Mouse (Mus musculus): ENCODE data around the gene Nab1. TPM values are rescaled to one million over a fixed set of nuclear protein-coding genes. Genes with fewer than 3 reads are reported as not detected.
A peak's percentile ranks its signal among the peaks of the same experiment; 100 is the strongest.
"Not testable (repeated sequence)": the region's sequence is repeated elsewhere in the genome, so short reads cannot be mapped to it uniquely, and the experiment has no call there.

Nab1 gene
- polyA plus RNA-seq (2014; fragmentation: Nextera tagmentation; extraction: Ambion mirVana) = 9.2 and 10.0 TPM in 2 replicates

DNA sequence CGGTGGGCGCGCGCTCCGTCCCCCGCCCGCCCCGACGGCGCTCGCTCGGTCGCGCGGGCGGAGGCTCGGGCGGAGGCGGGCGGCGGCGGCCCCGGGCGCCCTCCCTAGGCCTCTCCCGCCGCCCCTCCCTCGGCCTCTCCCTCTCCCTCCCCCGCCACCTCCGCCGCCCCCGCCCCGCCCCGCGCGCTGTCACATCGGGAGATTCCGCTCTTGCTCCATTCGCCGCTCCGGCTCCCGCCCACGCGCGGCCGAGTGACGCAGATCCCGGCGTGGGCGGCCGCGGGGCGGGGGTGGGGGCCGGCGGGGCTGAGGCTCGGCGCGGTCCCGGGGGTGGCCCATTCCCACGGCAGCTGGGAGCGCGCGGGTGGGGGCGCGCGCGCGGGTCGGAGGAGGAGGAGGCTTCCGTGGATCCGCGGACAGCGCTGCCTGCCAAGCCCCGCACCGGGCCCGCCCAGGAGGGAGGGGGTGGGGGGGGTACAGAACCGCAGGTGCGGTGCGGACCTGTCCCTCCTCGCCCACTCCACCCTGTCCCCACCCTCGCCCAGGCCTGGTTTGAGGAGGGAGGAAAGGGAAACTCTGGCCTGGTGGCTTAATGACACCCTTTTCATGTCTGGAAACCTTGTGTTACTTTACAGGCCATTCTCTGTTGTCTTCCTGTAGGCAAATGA is at the start of gene Nab1:
Gene Nab1 (minus strand): TSS at position 366 of the 668 bp plus-strand sequence.
- Histone ChIP-seq H3K9me3 (ENCODE audit: control insufficient read depth, low read length) (no peaks in the 10 kb centered on the region), H3K4me1 (replicated peaks; ENCODE audit: control insufficient read depth, insufficient read depth, low read length) (no peaks in the 10 kb centered on the region), H3K9ac (ENCODE audit: low read depth, low read length) (peak within 1 kb of the TSS; percentile 79), H3K4me2 (replicated peaks; ENCODE audit: low read depth, low read length) (peak within 1 kb of the TSS; percentile 76), H3K36me3 (ENCODE audit: control insufficient read depth, insufficient read depth, low read length) (no peaks in the 10 kb centered on the region), H3K4me3 (ENCODE audit: low read depth, low read length) (peak within 1 kb of the TSS; percentile 59), H3K27me3 (ENCODE audit: control insufficient read depth, insufficient read depth, low read length) (no peaks in the 10 kb centered on the region), H3K27ac (ENCODE audit: low read depth, low read length) (peak within 1 kb of the TSS; percentile 56; the same call in 1 of the 2 replicates)
- ATAC-seq (ENCODE audit: low FRiP score) (peak; percentile 91), DNase-seq (ENCODE audit: low spot score) (peak; percentile 63)
- 1% methylated on average over 9 of the region's 80 CpGs for WGBS

DNA sequence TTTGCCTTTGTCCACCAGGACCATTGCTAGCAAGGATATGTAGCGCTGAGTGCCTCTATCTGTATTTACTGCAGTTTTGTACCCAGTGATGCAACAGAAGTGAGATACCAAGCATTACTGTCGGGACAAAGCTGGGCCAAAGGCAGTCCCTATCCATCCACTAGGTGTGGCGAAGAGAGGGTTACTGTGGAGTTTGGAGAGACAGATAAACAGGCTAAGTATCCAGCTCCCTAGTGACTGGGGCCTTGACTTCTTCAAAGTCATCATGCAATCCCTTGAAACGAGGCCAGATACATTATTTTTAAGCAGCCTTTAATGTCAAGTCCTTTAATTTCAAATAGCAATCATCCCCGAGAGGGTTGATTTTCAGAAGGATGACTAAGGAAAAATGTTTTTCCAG is 47.0 kb upstream of the Nab1 start:
- H3K9ac ChIP-seq (ENCODE audit: low read depth, low read length) = no peak overlapping the region
- H3K4me1 ChIP-seq (replicated peaks; ENCODE audit: control insufficient read depth, insufficient read depth, low read length) = no peaks in the 10 kb centered on the region
- no peak overlapping the region for H3K4me2 ChIP-seq (replicated peaks; ENCODE audit: low read depth, low read length)
- ATAC-seq (ENCODE audit: low FRiP score) (no peak), DNase-seq (ENCODE audit: low spot score) (no peak)
- no peak overlapping the region for H3K27ac ChIP-seq (ENCODE audit: low read depth, low read length)
- H3K4me3 ChIP-seq (ENCODE audit: low read depth, low read length) = no peak overlapping the region
- WGBS = 88% methylated on average over 5 of the region's 5 CpGs
- no peaks in the 10 kb centered on the region for H3K9me3 ChIP-seq (ENCODE audit: control insufficient read depth, low read length)
- no peaks in the 10 kb centered on the region for H3K27me3 ChIP-seq (ENCODE audit: control insufficient read depth, insufficient read depth, low read length)
- H3K36me3 ChIP-seq (ENCODE audit: control insufficient read depth, insufficient read depth, low read length) = no peaks in the 10 kb centered on the region

DNA sequence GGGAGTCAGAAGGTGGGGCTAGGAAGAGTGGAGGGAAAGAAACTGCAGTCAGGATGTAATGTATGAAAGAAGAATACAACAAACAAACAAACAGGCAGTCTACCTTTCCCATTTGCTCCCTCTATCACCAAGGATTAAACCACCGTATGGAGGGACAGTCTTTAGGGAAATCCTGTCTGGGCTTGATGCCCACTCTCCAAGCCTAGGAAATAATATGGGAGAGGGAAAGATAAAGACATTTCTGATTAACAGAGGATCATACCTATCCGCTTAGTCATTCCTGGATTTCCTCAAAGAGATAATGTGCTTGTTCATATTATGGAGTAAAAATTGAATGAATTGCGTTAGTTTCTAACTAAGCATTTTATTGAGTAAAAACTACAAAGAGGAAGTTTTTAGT is 46.3 kb upstream of the Nab1 start:
- no peak for DNase-seq (ENCODE audit: low spot score)
- Histone ChIP-seq H3K27ac (ENCODE audit: low read depth, low read length) (no peak overlapping the region), H3K9ac (ENCODE audit: low read depth, low read length) (no peak overlapping the region), H3K9me3 (ENCODE audit: control insufficient read depth, low read length) (no peaks in the 10 kb centered on the region), H3K36me3 (ENCODE audit: control insufficient read depth, insufficient read depth, low read length) (no peaks in the 10 kb centered on the region), H3K4me2 (replicated peaks; ENCODE audit: low read depth, low read length) (no peak overlapping the region), H3K27me3 (ENCODE audit: control insufficient read depth, insufficient read depth, low read length) (no peaks in the 10 kb centered on the region), H3K4me1 (replicated peaks; ENCODE audit: control insufficient read depth, insufficient read depth, low read length) (no peaks in the 10 kb centered on the region), H3K4me3 (ENCODE audit: low read depth, low read length) (no peak overlapping the region)
- ATAC-seq (ENCODE audit: low FRiP score) = no peak
- 88% methylated on average over 3 of the region's 3 CpGs for WGBS

DNA sequence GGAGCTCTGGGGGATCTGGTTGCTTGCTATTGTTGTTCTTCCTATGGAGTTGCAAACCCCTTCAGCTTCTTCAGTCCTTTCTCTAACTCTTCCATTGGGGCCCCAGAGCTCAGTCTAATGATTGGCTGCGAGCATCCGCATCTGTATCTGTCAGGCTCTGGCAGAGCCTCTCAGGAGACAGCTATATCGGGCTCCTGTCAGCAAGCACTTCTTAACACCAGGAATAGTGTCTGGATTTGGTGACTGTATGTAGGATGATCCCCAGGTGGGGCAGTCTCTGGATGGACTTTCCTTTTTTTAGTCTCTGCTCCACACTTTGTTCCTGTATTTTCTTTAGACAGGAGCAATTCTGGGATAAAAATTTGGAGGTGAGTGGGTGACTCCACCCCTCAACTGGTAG is 39.6 kb upstream of the Nab1 start:
- H3K4me2 ChIP-seq (replicated peaks; ENCODE audit: low read depth, low read length); H3K27me3 ChIP-seq (ENCODE audit: control insufficient read depth, insufficient read depth, low read length); H3K36me3 ChIP-seq (ENCODE audit: control insufficient read depth, insufficient read depth, low read length); H3K9ac ChIP-seq (ENCODE audit: low read depth, low read length); H3K27ac ChIP-seq (ENCODE audit: low read depth, low read length); DNase-seq (ENCODE audit: low spot score); H3K9me3 ChIP-seq (ENCODE audit: control insufficient read depth, low read length); ATAC-seq (ENCODE audit: low FRiP score); H3K4me3 ChIP-seq (ENCODE audit: low read depth, low read length); H3K4me1 ChIP-seq (replicated peaks; ENCODE audit: control insufficient read depth, insufficient read depth, low read length): not testable (repeated sequence)
- 79% methylated on average over 3 of the region's 3 CpGs for WGBS

DNA sequence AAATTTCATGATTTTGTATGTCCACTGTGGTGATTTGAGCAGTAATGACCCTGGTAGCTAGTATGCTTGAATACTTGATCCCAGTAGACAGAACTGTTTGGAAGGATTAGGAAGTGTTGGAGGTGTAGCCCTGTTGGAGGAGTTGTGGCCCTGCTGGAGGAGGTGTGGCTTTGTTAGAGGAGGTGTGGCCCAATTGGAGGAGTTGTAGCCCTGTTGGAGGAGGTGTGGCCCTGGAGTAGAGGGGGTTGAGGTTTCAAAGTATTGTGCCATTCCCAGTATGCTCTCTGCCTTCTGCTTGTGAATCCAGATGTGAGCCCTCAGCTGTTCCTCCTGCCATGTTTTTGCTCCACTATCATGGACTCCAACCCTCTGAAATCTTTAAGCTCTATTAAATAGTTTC is 29.5 kb upstream of the Nab1 start:
- H3K27ac ChIP-seq (ENCODE audit: low read depth, low read length) = no peak overlapping the region
- no peaks in the 10 kb centered on the region for H3K9me3 ChIP-seq (ENCODE audit: control insufficient read depth, low read length)
- DNase-seq (ENCODE audit: low spot score) (no peak), ATAC-seq (ENCODE audit: low FRiP score) (no peak)
- no peaks in the 10 kb centered on the region for H3K4me1 ChIP-seq (replicated peaks; ENCODE audit: control insufficient read depth, insufficient read depth, low read length)
- no peaks in the 10 kb centered on the region for H3K36me3 ChIP-seq (ENCODE audit: control insufficient read depth, insufficient read depth, low read length)
- no peak overlapping the region for H3K4me2 ChIP-seq (replicated peaks; ENCODE audit: low read depth, low read length)
- no peak overlapping the region for H3K9ac ChIP-seq (ENCODE audit: low read depth, low read length)
- H3K27me3 ChIP-seq (ENCODE audit: control insufficient read depth, insufficient read depth, low read length) = no peaks in the 10 kb centered on the region
- H3K4me3 ChIP-seq (ENCODE audit: low read depth, low read length) = no peak overlapping the region

DNA sequence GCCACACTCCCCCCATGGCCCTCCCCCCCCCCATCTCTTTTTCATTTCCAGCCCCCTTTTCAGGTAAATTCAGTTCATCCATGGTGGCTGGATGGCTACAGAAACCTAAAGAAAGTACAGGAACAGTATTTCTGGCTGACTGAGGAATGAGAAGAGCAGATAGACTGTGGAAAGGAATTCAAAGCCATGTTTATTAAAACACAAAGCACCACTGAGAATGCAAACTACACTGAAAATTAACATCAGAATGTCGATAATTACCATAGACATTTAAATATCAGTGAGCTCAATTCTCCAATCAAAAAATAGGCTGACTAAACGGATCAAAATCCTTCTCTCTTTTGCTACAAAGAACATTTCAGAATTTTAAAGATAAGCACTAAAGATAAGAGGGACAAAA is 27.2 kb upstream of the Nab1 start:
- H3K4me2 ChIP-seq (replicated peaks; ENCODE audit: low read depth, low read length) = no peak overlapping the region
- H3K9ac ChIP-seq (ENCODE audit: low read depth, low read length) = no peak overlapping the region
- H3K27ac ChIP-seq (ENCODE audit: low read depth, low read length) = no peak overlapping the region
- H3K4me1 ChIP-seq (replicated peaks; ENCODE audit: control insufficient read depth, insufficient read depth, low read length) = no peaks in the 10 kb centered on the region
- ATAC-seq (ENCODE audit: low FRiP score) = no peak
- H3K9me3 ChIP-seq (ENCODE audit: control insufficient read depth, low read length) = no peaks in the 10 kb centered on the region
- H3K27me3 ChIP-seq (ENCODE audit: control insufficient read depth, insufficient read depth, low read length) = no peaks in the 10 kb centered on the region
- no peak overlapping the region for H3K4me3 ChIP-seq (ENCODE audit: low read depth, low read length)
- no peak for DNase-seq (ENCODE audit: low spot score)
- WGBS = 43% methylated on average over 2 of the region's 2 CpGs
- no peaks in the 10 kb centered on the region for H3K36me3 ChIP-seq (ENCODE audit: control insufficient read depth, insufficient read depth, low read length)

DNA sequence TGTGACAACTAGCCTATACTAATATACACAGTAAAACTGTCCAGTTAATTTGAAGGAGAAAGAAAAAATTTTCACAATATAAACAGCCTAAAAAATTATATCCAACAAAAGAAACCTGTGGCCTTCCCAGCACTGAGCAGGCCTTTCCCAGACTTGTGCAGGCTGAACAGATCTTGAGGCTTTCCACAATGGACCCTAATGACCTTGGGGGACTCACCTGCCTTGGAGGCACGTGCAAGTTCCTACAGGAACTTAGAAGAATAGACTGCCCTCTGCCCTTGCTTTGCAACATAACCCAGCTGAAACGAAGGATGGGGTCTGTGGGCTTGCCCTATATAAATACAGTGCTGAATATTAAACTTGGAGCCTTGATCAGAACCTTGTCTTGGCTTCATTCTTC is 26.8 kb upstream of the Nab1 start:
- no peak for ATAC-seq (ENCODE audit: low FRiP score)
- WGBS = 56% methylated on average over 2 of the region's 2 CpGs

DNA sequence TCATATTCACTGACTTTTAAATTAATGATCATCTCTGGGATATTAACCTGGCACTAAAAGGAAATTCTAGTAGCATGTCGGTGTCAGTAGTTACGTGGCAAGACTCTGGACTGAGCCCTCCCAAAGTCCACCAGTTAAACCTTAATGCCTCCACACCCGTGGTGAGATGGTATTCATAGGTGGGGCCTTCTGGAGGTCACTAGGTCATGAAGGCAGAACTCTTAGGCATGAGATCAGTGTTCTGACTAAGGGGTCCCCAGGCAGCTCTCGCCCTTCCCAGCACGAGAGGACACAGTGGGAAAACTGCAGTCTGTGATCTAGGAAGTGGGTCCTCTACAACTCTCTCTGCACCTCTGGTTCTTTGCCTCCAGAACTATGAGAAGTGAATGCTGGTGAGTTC is 24.2 kb upstream of the Nab1 start:
- Histone ChIP-seq H3K27me3 (ENCODE audit: control insufficient read depth, insufficient read depth, low read length) (no peaks in the 10 kb centered on the region), H3K4me3 (ENCODE audit: low read depth, low read length) (no peak overlapping the region), H3K9me3 (ENCODE audit: control insufficient read depth, low read length) (no peaks in the 10 kb centered on the region), H3K9ac (ENCODE audit: low read depth, low read length) (no peak overlapping the region), H3K4me1 (replicated peaks; ENCODE audit: control insufficient read depth, insufficient read depth, low read length) (no peaks in the 10 kb centered on the region), H3K4me2 (replicated peaks; ENCODE audit: low read depth, low read length) (no peak overlapping the region), H3K27ac (ENCODE audit: low read depth, low read length) (no peak overlapping the region), H3K36me3 (ENCODE audit: control insufficient read depth, insufficient read depth, low read length) (no peaks in the 10 kb centered on the region)
- ATAC-seq (ENCODE audit: low FRiP score) (no peak), DNase-seq (ENCODE audit: low spot score) (no peak)
- 74% methylated on average over 5 of the region's 5 CpGs for WGBS

More for the DNA sequence above, 26.8 kb upstream of the Nab1 start:
- Histone ChIP-seq H3K9me3 (ENCODE audit: control insufficient read depth, low read length) (no peaks in the 10 kb centered on the region), H3K27me3 (ENCODE audit: control insufficient read depth, insufficient read depth, low read length) (no peaks in the 10 kb centered on the region), H3K36me3 (ENCODE audit: control insufficient read depth, insufficient read depth, low read length) (no peaks in the 10 kb centered on the region), H3K27ac (ENCODE audit: low read depth, low read length) (no peak overlapping the region), H3K4me2 (replicated peaks; ENCODE audit: low read depth, low read length) (no peak overlapping the region), H3K9ac (ENCODE audit: low read depth, low read length) (no peak overlapping the region), H3K4me3 (ENCODE audit: low read depth, low read length) (no peak overlapping the region), H3K4me1 (replicated peaks; ENCODE audit: control insufficient read depth, insufficient read depth, low read length) (no peaks in the 10 kb centered on the region)
- no peak for DNase-seq (ENCODE audit: low spot score)

DNA sequence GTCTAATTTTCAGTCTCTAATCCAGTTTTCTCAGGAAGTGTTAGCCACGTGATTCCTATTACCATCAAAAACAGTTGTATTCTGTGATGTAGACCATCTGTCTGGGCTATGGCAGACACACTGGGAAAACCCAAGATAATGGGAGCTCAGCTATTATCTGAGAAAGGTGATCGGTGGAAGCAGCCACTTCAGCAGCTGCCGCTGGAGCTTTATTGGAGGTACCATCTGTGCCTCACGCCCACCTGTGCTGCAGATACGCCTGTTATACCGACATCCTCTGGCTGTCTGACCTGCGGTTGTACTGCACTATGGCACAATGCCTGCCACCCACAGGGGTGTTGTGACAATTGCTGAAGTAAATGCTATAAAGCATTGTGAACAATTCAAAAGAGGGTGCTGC is 23.7 kb upstream of the Nab1 start:
- DNase-seq (ENCODE audit: low spot score) (no peak), ATAC-seq (ENCODE audit: low FRiP score) (0 out of 2 replicates have a peak, but pooled peaks have one; percentile 19)
- H3K4me2 ChIP-seq (replicated peaks; ENCODE audit: low read depth, low read length) = no peak overlapping the region
- H3K9ac ChIP-seq (ENCODE audit: low read depth, low read length) = no peak overlapping the region
- H3K27me3 ChIP-seq (ENCODE audit: control insufficient read depth, insufficient read depth, low read length) = no peaks in the 10 kb centered on the region
- no peak overlapping the region for H3K4me3 ChIP-seq (ENCODE audit: low read depth, low read length)
- H3K4me1 ChIP-seq (replicated peaks; ENCODE audit: control insufficient read depth, insufficient read depth, low read length) = no peaks in the 10 kb centered on the region
- H3K9me3 ChIP-seq (ENCODE audit: control insufficient read depth, low read length) = no peaks in the 10 kb centered on the region
- no peak overlapping the region for H3K27ac ChIP-seq (ENCODE audit: low read depth, low read length)
- 62% methylated on average over 7 of the region's 7 CpGs for WGBS
- H3K36me3 ChIP-seq (ENCODE audit: control insufficient read depth, insufficient read depth, low read length) = no peaks in the 10 kb centered on the region

Measured in hindbrain, embryonic 11.5 days (tissue).